Mouse (Mus musculus) adrenal gland, postnatal 36 days (tissue): ENCODE results near the gene Xcl1. TPM values are rescaled to one million over a fixed set of nuclear protein-coding genes. Genes with fewer than 3 reads are reported as not detected.
"Not testable (repeated sequence)": the region's sequence is repeated elsewhere in the genome, so short reads cannot be mapped to it uniquely, and the experiment has no call there.

ENCODE experiments used
- DNase-seq, 2 experiments: peaks; one replicate each; pipeline ENCODE4 v3.0.0; 2021; ENCODE audit warnings: mixed read lengths in 1 of 2
- long read RNA-seq, 2 experiments: library from polyadenylated mRNA; stranded (forward); transcript quantifications; one replicate each; pipeline ENCODE4 v2.0.0; 2021; ENCODE audit warnings: borderline sequencing depth in 2 of 2
- total RNA-seq, 2 experiments: library from RNA; stranded (reverse); gene quantifications; 2 replicates each; pipeline ENCODE4 v1.2.3; 2021

Xcl1 gene
- under 1 TPM in 1 of 2 experiments, not detected in 1; 0.99 TPM for total RNA-seq
- long read RNA-seq, experiment 1: 0 reads
- long read RNA-seq, experiment 2: 0 reads

DNA sequence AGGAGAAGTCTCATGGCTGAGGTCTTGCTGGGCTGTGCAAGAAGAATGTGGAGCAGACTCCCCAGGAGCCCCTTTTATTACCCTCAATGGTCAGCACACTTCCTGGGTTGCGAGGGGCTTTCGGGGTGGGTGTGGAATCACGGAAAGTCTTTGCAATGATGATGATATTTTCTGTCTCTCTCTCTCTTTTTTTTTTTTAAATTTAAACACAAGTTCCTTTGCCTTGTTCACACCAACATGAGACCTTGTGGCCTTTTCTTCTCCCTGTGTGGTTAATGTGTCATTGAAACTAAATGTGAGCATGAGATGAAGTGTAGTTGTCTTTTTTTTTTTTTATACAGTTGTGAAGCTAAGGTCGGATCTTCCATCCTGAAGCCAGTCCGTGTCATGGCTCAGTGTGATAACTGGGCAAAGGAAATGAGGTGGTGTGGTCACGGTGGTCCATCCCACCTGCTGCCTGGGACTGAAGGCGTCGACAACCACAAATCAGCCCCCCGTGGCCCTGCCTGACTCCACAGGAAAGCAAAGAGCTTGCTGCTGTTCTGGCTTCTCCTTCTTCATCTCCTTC is at the start of gene Xcl1:
Xcl1 (minus strand) TSS at position 51 of the 568 bp plus-strand sequence.
- DNase-seq: no peak

DNA sequence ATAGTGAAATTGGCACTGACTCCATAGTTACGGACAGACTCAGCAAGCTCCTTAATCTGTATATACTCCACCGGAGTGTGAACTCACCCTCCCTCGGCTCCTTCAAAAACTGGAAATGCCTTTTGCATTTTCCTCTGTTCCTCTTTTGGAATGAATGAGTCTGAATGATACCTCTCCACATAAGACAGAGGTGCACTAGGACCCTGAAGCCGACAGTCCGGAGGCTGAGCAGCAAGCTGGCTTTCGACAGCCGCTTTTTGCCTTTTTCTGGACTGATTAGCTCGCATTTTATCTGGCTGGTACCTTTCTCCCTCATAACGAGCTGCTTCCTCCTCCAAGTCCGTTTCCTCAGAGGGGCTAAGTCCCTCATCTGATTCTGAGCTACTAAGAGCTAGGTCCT is 49.4 kb upstream of the Xcl1 start:
- DNase-seq: not testable (repeated sequence)

DNA sequence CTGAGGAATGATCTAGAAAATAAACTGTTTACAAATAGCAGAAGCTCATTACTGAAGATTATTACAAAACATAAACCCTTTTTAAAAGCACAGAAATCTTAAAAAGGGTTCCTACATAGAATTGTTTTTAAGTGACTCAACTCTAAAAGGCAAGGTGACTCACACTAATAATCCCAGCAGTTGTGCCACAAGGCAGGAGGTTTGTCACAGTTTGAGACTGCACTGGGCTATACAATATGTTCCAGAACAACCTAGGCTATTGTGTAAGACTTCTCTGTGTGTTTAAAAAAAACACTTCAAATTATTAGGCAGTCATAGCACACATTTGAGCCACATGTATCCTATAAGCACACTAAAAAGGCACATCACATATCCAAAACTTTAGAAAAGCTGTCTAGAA is 42.0 kb upstream of the Xcl1 start:
- DNase-seq: peak in 1 of 2 experiments; percentile 10

DNA sequence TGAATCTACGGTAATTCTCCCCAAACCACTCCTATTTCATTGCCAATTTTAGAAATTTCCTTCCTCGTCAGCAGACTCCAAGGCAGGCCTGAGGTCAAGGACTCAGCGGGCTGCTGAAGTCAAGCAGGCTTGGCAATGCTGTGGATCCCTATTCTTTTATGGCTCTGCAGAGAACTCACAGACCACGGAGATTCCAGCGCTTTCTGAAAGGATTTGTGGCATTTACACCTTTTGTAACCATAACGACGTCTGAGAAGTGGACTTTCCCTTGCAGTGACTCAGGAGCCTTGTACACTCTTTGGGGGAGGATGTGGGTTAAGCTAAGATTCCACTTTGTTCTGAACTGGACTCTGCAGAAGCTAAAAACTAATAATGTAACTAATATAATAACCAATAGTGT is 40.4 kb upstream of the Xcl1 start:
- DNase-seq: peak in 1 of 2 experiments; percentile 14

DNA sequence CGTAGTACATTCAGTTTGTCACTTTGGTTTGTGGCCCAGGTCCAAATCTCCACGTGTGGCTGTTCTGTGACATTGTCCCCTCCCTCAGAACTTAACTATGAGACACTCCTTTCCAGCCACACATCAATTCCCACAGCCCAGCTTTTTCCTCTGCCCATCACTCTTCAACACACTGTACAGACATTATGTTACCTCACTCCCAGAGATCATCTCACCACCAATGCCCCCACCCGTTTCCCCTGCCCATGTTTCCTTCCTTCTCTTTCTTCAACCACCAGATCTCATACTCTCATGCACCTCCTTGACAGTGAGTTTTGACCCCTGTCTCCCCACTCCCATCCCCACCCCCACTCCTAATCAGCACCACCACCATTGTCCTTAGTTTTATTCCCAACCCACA is 39.9 kb upstream of the Xcl1 start:
- DNase-seq: no peak

DNA sequence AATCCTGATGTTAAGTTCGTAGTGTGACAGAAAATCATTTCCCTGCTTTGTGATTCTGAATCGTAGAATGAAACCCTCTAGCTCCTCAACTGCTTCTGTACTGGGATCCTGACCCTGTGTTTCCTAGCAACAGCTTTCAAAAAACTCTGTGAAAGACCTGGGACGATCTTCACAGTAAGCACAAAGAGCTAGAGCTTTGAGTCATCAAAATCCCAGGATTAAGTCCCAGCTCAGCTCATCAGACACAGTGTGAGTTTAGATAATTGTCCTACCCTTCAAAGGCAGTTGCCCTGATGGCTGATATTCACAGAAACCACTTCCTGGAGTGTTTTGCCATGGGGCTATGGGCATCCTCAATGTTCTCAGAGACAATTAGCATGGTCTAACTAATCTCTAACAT is 38.5 kb upstream of the Xcl1 start:
- no peak for DNase-seq

DNA sequence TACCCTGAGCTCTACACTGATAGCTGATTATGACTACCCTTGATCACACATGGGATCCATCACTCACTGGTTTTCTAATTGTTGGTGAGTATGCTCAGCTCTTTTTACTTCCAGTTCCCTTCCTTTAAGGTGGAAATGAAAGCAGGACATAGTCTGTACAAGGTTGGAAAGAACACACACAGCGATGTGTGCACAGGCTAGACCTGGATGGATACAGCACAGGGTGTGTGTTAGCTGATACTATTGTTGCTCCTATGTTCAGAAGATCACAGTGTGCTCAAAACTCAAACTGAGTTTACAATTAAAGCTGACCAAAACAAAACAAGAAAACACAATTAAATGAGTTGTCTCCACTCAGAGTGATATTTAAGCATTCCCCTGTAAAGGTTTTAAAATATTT is 38.0 kb upstream of the Xcl1 start:
- DNase-seq: no peak

DNA sequence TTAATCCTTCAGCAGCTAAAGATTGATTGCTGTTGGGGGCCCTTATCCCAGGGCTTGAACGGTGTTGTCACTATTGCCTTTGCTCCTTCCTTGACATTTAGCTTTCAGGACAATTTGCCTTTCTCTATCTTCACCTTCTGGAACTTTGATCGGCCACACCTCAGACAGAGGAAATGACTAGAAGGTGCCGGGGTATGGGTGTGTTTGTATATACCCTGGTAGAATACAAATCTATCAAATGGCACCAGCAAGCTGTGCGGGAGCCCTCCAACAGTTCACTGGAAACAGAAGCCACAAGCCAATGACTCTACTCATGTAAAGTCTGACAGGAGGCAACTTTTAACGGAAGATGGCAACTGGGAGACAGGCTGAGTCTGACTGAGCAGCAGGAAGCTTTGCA is 37.4 kb upstream of the Xcl1 start:
- no peak for DNase-seq

DNA sequence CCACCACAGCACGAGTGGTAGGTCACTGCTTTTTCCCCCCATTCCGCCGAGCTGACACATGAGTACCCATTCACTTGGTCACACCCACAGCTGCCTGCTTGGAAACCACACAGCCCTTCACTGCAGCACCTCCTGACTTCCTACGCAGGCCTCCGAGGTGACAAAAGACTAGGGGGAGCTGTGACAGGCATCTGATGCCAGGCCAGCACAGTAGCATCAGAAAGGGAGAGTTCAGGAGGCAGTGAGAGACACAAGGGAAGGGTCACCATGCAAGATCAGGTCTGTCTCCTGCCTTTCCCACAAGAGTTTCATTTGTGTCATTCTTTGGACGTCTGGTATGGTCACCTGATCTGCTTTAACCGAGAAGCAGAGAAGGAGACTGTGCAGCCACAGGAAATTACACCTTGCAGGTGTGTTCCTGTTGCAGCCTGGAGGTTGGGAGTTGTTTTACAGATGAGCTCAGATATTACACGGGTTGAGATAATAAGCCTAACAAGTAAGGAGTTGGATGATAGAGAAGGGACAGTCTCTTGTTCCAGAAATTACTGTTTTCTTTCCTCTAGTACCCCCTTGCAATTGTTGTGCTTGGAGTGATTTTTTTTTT is 30.9 kb upstream of the Xcl1 start:
- DNase-seq: no peak

DNA sequence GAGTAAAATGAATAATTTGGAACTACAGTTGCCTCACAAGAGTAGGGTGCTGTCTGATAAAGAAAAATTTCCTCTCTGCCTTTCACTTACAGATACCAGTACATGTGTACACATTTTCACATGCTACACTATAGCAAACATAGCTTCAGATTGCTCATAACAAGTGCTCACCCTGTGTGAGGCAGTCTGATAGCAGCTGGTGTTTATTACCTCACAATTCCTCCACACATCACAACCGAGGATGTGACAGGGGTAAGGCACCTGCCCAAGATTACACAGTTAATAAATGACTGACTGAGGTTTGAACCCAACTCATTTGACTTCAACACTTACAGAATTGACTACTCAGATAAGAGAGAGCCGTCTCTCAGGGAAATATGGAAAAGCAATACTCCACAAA is 25.3 kb upstream of the Xcl1 start:
- no peak for DNase-seq

DNA sequence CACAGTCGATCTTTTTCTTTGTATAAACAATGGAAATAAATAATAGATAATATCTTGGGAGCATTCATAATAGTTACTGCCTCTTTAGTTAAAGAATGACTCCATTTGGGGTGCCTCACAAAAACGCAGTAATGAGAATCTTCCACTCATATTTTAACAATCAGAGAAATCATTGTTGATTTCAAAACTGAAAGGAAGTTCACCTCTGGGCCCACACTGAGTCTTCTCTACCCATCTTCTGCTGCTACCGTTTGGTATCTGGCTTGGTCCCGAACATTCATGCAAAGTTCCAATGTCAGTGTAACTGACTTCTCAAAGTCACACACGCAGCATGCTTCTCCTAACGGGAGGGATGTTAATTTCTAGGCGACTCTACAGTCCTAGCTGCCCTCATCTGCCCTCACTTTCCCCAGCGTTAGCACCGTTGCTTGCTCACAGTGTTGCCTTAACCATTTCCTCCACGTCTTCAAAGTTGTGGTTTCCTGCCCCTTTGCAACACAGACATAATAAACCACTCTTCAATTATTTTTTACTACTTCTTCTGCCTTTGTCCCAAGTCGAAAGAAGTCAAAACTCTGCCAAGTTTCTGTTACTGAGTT is 24.6 kb upstream of the Xcl1 start:
- no peak for DNase-seq

DNA sequence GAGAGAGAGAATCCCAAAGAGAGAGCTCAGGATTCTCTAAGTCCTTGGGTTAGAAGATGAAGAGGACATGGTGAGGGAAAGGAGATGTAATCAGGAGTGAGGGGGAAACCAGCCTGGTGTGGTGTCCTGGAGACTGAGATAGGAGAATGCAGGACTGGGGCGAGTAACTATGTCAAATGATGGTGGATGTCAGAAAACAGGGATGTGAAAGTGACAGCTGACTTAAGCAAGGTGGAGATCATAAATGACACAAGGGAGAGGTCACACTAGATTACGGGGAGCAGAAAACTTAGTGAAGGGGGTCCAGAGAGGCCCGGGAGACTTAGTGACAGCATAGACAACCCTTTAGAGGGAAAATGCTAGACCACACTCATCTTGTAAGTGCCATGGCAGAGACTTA is 23.8 kb upstream of the Xcl1 start:
- DNase-seq: no peak

DNA sequence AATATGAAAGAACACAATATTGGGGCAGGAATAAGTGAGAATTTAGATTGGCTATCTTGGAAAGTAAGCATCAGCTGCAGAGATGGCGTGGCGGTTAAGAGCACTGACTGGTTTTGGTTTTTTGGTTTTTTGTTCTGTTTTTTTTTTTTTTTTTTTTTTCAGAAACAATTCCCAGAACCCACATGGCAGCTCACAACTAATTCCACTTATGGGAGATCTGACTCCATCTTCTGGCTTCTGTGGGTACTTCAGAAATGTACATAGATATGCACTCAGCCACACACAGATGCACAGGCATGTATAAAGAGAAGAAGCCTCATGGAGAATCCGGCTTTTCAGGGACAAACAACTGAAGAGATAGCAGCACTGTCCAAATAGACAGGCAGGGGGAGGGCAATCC is 22.6 kb upstream of the Xcl1 start:
- DNase-seq: no peak

DNA sequence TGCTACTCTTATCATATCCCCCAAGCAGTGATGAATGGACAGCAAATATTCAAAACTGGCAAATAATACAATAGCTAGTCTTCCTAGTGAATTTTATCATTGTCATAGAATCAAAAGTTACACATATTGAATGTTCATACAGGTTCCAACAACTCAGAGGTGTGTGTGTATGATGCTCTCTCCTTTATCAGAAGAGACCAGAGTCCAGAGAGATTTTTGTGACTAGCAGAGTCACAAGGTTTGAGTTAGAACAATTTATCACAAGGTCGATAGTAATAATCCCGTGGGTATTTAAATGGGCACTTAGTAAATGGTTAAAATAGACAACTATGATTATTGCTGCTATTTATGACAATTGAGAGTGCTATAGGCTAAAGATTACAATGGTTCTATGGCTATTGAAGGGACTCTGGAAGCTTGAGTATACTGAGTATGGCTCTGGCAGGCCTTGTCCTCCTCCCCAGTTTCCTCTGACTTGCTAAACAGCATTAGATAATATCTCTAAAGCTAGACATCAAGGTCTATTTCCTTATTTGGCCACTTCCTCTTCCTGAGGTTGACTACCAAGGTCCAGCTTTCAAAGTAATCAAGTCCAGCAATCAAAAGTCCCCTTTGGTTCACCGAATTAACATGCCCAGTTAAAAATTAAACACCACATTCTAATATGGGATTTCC is 21.5 kb upstream of the Xcl1 start:
- no peak for DNase-seq

DNA sequence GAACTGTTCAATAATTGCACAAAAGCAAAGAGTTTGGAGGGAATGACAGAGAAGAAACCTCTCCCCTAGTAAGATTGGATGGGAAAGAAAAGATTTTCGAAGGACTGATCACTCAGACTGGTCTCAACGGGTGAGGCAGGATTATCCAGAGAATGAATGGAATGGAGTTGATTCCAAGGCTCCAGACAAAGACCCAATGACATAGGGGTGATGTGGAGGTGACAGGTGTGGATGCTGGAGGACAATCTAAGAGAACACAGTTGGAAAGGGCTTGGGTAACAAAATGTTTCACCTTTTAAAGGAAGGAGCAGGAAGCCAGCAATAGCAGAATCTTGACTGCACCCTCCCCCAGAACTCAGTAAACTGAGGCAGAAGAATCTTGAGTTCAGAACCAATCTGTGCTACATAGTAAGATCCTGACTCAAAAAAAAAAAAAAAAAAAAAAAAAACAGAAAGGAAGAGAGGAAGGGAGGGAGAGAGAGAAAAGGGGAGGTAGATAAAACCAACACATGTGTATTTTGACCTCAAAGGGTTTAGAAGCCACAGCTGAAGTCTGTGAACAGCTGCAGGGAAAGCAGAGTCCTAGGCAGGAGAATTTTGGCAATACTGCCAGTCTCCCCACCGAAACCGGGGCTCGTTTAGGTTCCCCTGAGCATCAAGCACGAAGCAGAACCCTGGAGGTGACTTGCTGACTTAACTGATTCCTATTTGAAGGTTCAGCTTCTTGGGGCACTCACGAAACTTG is 20.3 kb upstream of the Xcl1 start:
- no peak for DNase-seq

DNA sequence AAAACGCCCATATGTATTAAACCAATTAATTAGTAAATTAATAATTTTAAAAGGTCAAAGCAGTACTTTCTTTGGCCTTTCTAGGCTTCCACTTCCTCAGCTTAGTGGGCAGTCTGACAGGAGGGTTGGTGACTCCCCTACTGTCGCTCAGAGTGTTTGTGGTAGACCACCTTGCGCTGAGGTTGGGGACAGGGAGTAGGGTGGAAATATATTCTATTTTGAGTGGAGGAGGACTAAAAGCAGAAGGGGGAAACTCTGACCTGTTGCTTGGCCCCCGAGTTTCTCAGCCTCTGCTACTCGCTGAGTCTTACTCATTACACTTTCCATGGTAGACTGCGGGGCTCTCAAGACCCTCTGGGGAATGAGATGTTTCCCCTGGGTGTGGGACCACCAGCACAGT is 18.2 kb upstream of the Xcl1 start:
- DNase-seq: no peak

DNA sequence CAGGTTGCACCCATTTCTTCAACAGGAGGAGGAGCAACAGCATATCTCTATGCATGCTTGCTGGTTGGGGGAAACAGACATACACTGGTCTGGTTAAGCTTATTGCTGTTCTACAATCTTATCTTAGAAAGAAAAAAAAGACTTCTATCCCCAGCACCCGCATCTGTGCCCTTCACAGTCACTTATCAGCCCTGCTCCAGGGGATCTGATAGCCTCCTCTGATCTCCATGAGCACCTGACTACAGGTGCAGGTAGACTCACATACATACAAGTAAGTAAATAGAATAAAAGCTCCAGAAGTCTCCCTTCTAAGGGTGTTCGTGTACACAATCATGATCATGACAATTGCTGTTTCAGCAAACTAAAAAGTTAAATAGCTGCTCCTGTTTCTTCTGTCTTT is 733 bp upstream of the Xcl1 start:
- DNase-seq: no peak

DNA sequence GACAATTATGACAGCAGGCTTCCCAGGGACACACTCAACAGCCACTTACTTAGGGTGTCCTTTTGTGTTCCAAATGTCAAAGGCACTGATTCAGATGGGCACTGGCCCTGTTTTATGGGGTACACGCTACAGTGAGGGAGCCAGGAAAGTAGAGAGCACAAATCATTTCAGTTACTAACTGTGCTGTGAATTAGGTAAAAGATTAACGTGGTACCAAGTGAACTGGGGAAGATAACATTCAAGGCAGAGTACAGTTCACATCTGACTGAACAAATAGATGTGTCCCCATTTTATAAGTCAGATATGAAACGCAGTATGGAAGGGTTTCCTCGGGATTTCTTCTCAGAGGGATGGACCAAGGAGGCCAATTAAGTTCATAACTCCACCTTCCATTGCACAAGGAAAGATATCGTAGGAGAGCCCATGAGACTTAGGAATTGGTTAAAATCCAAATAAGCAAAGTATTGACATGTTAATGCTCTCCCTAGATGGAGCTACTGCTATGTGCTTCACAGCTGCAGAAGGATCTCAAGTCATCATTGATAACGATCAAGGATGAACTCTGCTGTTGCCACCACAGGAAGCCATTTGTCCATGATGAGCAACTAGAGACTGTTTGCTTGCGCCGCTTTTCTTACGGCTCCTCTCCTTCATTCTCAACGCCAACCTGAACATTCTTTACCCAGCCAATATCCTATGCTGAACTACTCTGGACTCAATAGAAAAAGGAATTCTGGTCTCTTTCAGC is 1.7 kb downstream of the Xcl1 start:
- DNase-seq: no peak

DNA sequence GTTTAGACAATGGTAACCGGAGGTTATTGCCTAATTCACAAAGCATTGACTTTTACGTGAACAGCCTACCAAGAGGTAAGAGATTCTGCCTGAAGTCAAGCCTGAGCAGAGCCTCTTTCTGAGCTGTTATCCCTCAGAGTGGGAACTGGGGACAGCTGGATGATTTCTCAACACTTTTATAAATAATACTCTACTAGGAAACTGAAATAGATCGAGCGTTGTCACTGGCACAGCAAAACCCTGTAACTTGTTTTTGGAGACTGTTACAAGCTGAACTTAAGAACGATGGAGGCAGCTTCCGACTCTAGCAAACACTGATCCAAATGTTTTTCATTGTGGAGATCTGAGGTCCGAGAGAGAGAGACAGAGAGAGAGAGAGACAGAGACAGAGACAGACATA is 4.2 kb downstream of the Xcl1 start:
- DNase-seq: no peak

DNA sequence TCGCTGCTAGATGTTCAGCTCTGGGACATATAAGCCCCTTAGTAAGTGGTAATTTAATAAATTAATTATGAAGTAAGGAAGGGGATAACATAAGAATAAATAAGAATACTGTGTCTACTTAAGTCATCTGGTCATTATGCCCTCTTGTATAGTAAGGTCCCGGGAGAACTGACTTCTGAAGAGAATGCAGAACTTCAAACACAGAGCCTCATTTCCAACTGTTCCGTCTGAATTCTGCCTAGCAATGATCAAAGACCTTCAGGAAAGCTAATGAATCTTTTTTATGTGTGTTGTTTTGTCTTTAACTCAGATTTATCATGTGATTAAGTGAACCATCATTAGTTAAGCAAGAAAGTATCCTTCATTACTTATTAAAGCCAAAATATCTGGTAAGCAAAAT is 5.3 kb downstream of the Xcl1 start:
- DNase-seq: no peak

DNA sequence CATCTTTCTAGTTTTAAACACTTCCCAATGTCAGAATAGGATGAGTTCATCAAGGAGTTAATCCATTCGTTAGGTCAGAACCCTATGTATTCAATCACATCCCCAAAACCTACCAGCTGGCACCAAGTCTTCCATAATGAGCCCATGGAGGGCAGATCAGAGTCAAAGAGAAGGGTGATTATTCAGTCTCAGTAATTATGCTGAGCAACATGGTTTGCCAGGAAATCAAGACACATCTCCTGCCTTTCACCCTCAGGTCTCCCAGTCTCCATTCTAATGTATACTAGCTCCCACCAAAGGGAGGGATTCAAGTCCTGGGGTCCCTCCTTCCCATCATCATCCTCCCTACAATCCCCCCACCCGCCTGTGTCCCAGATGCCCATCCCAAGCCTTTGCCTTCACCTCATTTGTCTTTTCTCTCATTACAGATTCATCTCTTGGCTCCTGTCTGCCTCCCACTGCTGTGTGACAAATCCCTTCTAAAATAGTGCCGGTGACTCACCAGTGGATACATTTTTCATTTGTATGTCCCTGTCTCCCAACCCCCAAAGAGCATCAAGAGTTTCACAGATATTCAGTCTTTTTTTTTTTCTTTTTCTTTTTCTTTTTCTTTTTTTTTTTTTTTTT is 8.7 kb downstream of the Xcl1 start:
- peak; percentile 17 to 41 for DNase-seq

DNA sequence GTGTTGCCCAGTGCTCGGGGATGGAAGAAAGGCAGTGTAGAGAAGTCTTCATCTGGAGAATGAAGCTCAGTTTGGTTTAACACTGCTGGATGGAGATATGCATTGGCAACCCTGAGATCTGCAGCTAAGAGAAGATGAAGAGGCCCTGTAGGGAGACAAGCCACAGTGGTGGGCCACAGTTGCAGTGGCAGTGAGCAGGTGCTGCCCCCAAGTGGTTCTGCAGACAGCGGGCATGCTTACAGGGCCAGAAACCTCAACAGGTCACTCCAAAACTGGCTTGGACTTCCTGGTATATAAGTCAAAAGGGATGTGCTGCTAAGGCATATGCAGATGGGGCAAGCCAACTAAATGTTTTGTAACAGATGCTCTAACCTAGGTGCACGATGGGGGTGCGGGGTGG is 30.3 kb downstream of the Xcl1 start:
- DNase-seq: peak; percentile 45 to 70
